Mouse (Mus musculus) lung, embryonic 16.5 days (tissue): Measurements from ENCODE around the gene Dcun1d3. TPM values are rescaled to one million over a fixed set of nuclear protein-coding genes. Genes with fewer than 3 reads are reported as not detected.

ENCODE experiments used
- ATAC-seq: fragments of 200-750 bp; cut with Nextera tagmentation; 2 replicates; pipeline ENCODE4 v1.8.0; 2017; ENCODE audit warnings: low read depth, mild to moderate bottlenecking, moderate library complexity
- H3K27ac ChIP-seq: fragments of 300-500 bp; sonication (generic); 2 replicates; pipeline ENCODE4 v1.5.1; 2014; ENCODE audit warnings: mild to moderate bottlenecking, control low read depth, low read length
- H3K27me3 ChIP-seq: fragments of 300-500 bp; sonication (generic); 2 replicates; pipeline ENCODE4 v1.6.1; 2014; ENCODE audit warnings: low read depth, low read length, mixed read lengths; ENCODE audit not compliant: control insufficient read depth, insufficient read depth
- H3K36me3 ChIP-seq: fragments of 300-500 bp; sonication (generic); 2 replicates; pipeline ENCODE4 v1.6.1; 2014; ENCODE audit warnings: low read length; ENCODE audit not compliant: control insufficient read depth, insufficient read depth
- H3K4me1 ChIP-seq: fragments of 300-500 bp; sonication (generic); replicated peaks from 2 replicates; pipeline ENCODE4 v1.6.1; 2014; ENCODE audit warnings: low read length, mixed read lengths; ENCODE audit not compliant: control insufficient read depth, insufficient read depth
- H3K4me2 ChIP-seq: fragments of 300-500 bp; sonication (generic); 2 replicates; pipeline ENCODE4 v1.6.1; 2014; ENCODE audit warnings: low read depth, low read length, control low read depth
- H3K4me3 ChIP-seq: fragments of 300-500 bp; sonication (generic); 2 replicates; pipeline ENCODE4 v1.5.1; 2014; ENCODE audit warnings: mild to moderate bottlenecking, low read length, control low read depth
- H3K9ac ChIP-seq: fragments of 300-500 bp; sonication (generic); 2 replicates; pipeline ENCODE4 v1.6.1; 2014; ENCODE audit warnings: low read length, control low read depth
- H3K9me3 ChIP-seq: fragments of 300-500 bp; sonication (generic); 2 replicates; pipeline ENCODE4 v1.6.1; 2016; ENCODE audit warnings: low read length; ENCODE audit not compliant: control insufficient read depth
- WGBS: fragments of 180-500 bp; shearing (Covaris S2); extraction: QIAGEN DNeasy Blood & Tissue Kit; methylation state at CpG from one replicate; pipeline ENCODE4 v1.1.7; 2014; 5-methylcytosine and 5-hydroxymethylcytosine counted together
- polyA plus RNA-seq: library from polyadenylated mRNA; unstranded; fragments of >200 nt; fragmentation: Nextera tagmentation; extraction: Ambion mirVana; gene quantifications from 2 replicates; pipeline ENCODE4 v1.2.1, GENCODE M21; 2015

Gene Dcun1d3
- polyA plus RNA-seq, 1 experiment from 2014 or later = 9.7 TPM

DNA sequence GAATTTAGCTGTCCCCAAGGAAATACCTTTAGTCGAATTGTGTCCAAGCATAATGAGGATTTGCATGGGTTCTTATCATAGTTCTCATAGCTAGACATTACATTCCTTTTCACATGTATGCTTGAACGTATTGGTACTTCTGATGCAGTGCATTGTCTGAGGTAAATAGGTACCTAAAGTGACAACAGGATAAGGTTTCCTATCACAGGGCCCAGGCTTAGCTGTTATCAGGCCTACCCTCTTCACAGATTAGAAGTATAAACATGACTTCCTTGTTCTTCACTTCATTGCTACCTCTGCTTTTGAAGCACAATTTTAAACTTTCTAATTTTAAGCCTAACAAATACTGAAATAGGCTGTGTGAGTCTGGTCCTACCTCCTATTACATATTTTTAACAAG is 50.6 kb downstream of the Dcun1d3 start:
- H3K9me3 ChIP-seq = no peaks in the 10 kb centered on the region
- H3K4me3 ChIP-seq = no peak overlapping the region
- WGBS = 78% methylated on average over 2 of the region's 2 CpGs
- H3K9ac ChIP-seq = no peak overlapping the region
- no peak overlapping the region for H3K4me2 ChIP-seq
- no peak overlapping the region for H3K27ac ChIP-seq
- H3K27me3 ChIP-seq = no peaks in the 10 kb centered on the region
- no peaks in the 10 kb centered on the region for H3K4me1 ChIP-seq
- H3K36me3 ChIP-seq = peaks cover 5% of the 10 kb centered on the region
- ATAC-seq = no peak

DNA sequence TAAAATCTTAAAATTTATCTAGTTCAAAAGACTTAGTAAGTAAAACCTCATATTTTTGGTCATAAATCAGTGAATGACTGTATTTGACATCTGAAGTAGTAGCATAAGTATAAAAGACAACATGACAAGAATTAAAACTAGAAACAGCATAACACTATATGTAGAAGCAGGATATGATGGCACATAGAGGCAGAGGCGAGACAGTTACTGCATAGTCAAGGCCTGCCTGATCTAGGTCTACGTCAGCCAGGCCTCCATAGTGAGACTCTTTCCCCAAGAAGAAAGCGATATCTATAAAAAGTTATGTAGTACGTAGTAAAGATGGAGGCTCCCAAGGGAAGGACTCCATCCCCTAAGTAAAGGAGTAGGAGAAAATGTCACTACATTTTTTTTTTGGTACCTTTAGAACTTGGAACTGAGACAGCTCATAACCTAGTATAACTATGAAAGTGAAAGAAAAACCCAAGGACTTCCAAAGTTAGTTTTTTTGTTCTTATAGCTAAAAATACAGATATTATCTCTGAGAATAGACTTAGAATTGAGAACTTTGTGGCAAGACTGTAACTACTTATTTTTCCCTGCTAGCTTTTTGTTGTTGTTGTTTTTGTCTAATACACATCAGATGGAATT is 54.2 kb downstream of the Dcun1d3 start:
- Histone ChIP-seq H3K4me3 (no peak overlapping the region), H3K9ac (no peak overlapping the region), H3K27ac (no peak overlapping the region), H3K4me1 (no peaks in the 10 kb centered on the region), H3K27me3 (no peaks in the 10 kb centered on the region), H3K36me3 (peaks cover 5% of the 10 kb centered on the region), H3K9me3 (no peaks in the 10 kb centered on the region), H3K4me2 (no peak overlapping the region)
- 92% methylated on average over 4 of the region's 4 CpGs for WGBS
- no peak for ATAC-seq

DNA sequence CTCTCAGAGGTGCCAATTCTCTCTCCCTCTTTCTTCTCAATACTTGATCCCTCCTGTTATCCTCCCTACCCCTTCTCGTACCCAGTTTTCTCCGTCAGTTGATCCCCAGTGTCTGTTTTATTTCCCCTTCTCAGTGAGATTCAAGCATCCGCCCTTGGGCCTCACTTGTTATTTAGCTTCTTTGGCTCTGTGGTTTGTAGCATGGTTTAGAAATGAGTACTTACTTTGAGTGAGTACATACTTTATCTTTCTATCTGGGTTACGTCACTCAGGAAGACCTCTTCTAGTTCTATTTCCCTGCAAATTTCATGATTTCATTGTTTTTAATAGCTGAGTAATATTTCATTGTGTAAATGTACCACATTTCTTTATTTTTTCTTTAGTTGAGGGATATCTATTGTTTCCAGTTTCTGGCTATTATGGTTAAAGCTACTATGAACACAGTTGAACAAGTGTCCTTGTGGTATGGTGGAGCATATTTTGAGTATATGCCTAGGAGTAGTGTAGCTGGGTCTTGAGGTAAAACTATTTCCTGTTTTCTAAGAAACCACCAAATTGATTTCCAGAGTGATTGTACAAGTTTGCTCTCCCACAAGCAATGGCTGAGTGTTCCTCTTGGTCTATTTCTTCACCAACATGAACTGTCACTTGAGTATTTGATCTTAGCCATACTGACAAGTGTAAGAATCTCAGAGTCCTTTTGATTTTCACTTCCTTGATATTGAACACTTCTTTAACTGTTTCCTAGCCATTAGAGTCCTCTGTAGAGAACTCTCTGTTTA is 59.9 kb downstream of the Dcun1d3 start:
- 86% methylated on average over 4 of the region's 4 CpGs for WGBS
- no peak for ATAC-seq

DNA sequence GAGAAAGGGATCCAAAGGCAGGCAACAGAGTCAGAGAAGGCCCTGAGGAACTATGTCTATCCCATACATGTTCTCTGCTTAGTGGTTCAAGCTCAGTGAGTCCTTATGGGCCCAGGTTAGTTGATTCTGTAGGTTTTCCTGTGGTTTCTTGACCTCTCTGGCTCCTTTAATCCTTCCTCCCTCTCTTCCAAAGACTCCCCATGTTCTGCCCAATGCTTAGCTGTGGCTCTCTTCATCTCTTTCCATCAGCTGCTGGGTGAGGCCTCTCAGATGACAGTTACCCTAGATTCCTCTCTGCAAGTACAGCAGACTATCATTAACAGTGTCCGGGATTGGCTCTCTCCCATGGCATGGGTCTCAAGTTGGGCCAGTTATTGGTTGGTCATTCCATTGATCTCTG is 60.7 kb downstream of the Dcun1d3 start:
- no peak for ATAC-seq
- 89% methylated on average over 1 of the region's 1 CpGs for WGBS
- H3K9ac ChIP-seq = no peak overlapping the region
- no peaks in the 10 kb centered on the region; the same call in 1 of the 2 replicates for H3K36me3 ChIP-seq
- H3K27ac ChIP-seq = no peak overlapping the region
- no peaks in the 10 kb centered on the region for H3K4me1 ChIP-seq
- H3K4me2 ChIP-seq = no peak overlapping the region
- H3K27me3 ChIP-seq = no peaks in the 10 kb centered on the region
- no peaks in the 10 kb centered on the region for H3K9me3 ChIP-seq
- H3K4me3 ChIP-seq = no peak overlapping the region

More for the DNA sequence above, 59.9 kb downstream of the Dcun1d3 start:
- H3K9ac ChIP-seq = no peak overlapping the region
- no peaks in the 10 kb centered on the region; the same call in 1 of the 2 replicates for H3K36me3 ChIP-seq
- H3K9me3 ChIP-seq = no peaks in the 10 kb centered on the region
- no peak overlapping the region for H3K27ac ChIP-seq
- no peaks in the 10 kb centered on the region for H3K27me3 ChIP-seq
- H3K4me1 ChIP-seq = no peaks in the 10 kb centered on the region
- H3K4me3 ChIP-seq = no peak overlapping the region
- H3K4me2 ChIP-seq = no peak overlapping the region

DNA sequence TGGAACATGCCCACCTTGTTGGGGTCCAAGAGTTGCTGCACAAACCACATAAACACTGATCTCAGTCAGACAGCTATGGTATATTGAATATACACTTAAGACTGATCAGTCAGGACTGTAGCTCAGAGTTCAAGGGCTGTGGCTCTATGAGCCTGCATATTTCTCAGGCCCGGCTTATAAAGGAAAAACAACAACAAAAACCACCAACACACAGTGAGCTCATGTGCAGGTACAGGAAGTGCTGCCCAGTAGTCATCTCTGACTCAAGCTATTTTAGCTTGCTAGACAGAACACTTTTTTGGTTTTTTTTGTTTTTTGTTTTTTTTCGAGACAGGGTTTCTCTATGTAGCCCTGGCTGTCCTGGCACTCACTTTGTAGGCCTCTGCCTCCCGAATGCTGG is 87.4 kb downstream of the Dcun1d3 start:
- 96% methylated on average over 3 of the region's 3 CpGs for WGBS
- Histone ChIP-seq H3K36me3 (peaks cover 9% of the 10 kb centered on the region), H3K4me2 (no peak overlapping the region), H3K4me1 (no peaks in the 10 kb centered on the region), H3K9ac (no peak overlapping the region), H3K9me3 (no peaks in the 10 kb centered on the region), H3K27me3 (no peaks in the 10 kb centered on the region), H3K27ac (no peak overlapping the region), H3K4me3 (no peak overlapping the region)
- ATAC-seq = no peak

DNA sequence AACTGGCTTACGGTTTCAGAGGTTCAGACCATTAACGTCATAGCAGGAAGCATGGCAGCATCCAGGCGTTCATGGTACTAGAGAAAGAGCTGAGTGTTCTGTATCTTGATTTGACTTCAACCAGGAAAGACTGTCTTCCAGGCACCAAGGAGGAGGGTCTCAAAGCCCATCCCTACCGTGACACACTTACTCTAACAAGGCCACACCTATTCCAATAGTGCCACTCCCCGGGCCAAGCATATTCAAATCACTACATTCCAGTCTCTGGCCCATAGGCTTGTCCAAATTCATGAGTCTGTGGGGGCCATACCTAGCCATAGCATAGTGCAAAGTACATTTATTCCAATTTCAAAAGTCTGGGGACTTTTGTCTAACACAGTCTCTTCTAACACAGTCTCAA is 88.7 kb downstream of the Dcun1d3 start:
- Histone ChIP-seq H3K27me3 (no peaks in the 10 kb centered on the region), H3K9ac (no peak overlapping the region), H3K9me3 (no peaks in the 10 kb centered on the region), H3K4me2 (no peak overlapping the region), H3K4me3 (no peak overlapping the region), H3K4me1 (no peaks in the 10 kb centered on the region), H3K27ac (no peak overlapping the region), H3K36me3 (peaks cover 9% of the 10 kb centered on the region)
- 89% methylated on average over 5 of the region's 5 CpGs for WGBS
- no peak for ATAC-seq

Other genes starting within 250 kb of the Dcun1d3 start
- gene Acsm4, start 206.3 kb downstream of the Dcun1d3 start, polyA plus RNA-seq = not detected in 2 replicates
- 60.3 and 60.6 TPM in 2 replicates for gene Thumpd1, start 175.5 kb downstream of the Dcun1d3 start, polyA plus RNA-seq
- gene Acsm3, start 135.4 kb downstream of the Dcun1d3 start, polyA plus RNA-seq = 0.21 and 0.43 TPM in 2 replicates
- 26.2 and 29.1 TPM in 2 replicates for gene Rexo5, start 102.3 kb downstream of the Dcun1d3 start, polyA plus RNA-seq
- 25.6 and 29.5 TPM in 2 replicates for gene Eri2, start 102.2 kb downstream of the Dcun1d3 start, polyA plus RNA-seq
- 5.8 and 6.6 TPM in 2 replicates for gene Lyrm1, start 437 bp downstream of the Dcun1d3 start, polyA plus RNA-seq
- 1.2 and 2.8 TPM in 2 replicates for gene Dnah3, start 199.0 kb upstream of the Dcun1d3 start, polyA plus RNA-seq
- gene Tmem159, start 206.1 kb upstream of the Dcun1d3 start, polyA plus RNA-seq = 49.6 and 113 TPM in 2 replicates
- not detected in 2 replicates for gene Zp2, start 249.0 kb upstream of the Dcun1d3 start, polyA plus RNA-seq